Mouse (Mus musculus) kidney, adult 8-10 months (tissue): ENCODE results near the gene Lep.

Experiments
- DNase-seq, 2 experiments: peaks; one replicate each; pipeline ENCODE4 v3.0.0; 2022

Lep gene

DNA sequence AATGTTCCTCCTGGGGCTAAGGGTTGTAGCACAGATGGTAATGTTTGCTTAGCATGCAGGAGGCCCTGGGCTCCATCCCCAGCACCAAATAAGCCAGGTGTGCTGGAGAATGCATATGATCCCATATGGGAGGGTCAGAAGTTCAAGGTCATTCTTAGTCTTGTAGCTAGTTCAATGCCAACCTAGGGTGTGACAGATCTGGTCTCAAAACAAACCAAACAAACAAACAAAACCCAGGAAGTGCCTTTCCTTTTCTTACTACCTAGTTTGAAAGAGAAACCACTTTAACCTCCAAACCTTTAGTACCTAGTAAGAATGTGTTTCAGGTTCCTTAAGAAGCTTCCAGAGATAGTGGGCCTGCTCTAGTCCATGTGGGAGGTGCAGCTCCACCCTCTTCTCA lies 58.2 kb downstream of the Lep start:
- DNase-seq = no peak

- DNase-seq = no peak
Measured at GRCm38 (mm10) chr6:29118963-29119362, 58.9 kb downstream of the Lep start.

GRCm38 (mm10) chr6:29119990-29120389 lies 60.0 kb downstream of the Lep start:
- DNase-seq = no peak
